Mouse (Mus musculus) MEL (cell line): ENCODE results near the gene Sap30l. TPM values are rescaled to one million over a fixed set of nuclear protein-coding genes. Genes with fewer than 3 reads are reported as not detected.

Experiments used
- DNase-seq: peaks from one replicate; pipeline ENCODE4 v3.0.0; 2011; ENCODE audit warnings: low read depth, low spot score
- H3K27ac ChIP-seq: 2 replicates; pipeline ENCODE4 v1.5.1; 2012; ENCODE audit warnings: low read depth, mild to moderate bottlenecking, control low read depth, low read length, moderate library complexity; ENCODE audit not compliant: control insufficient read depth
- H3K27me3 ChIP-seq, 2 experiments: fragments of 150-350 bp in 1 of 2; sonication (generic) in 1 of 2; 2 replicates each; pipeline ENCODE4 v1.6.1; 2012; ENCODE audit warnings: low read length in 2 of 2, mild to moderate bottlenecking in 2 of 2, improper control_type of control experiment in 1 of 2, moderate library complexity in 1 of 2; ENCODE audit not compliant: insufficient read depth in 2 of 2, control insufficient read depth in 1 of 2
- H3K36me3 ChIP-seq, 2 experiments: 2 replicates each; pipeline ENCODE4 v1.6.1; 2012 to 2014; ENCODE audit warnings: low read length in 2 of 2, improper control_type of control experiment in 1 of 2, inconsistent platforms in 1 of 2, mild to moderate bottlenecking in 1 of 2; ENCODE audit not compliant: insufficient read depth in 2 of 2, control insufficient read depth in 1 of 2
- H3K4me1 ChIP-seq, 2 experiments: fragments of 150-350 bp in 1 of 2; sonication (generic) in 1 of 2; 2 replicates each; pipeline ENCODE4 v1.6.1; 2012; ENCODE audit warnings: low read length in 2 of 2, improper control_type of control experiment in 1 of 2, mild to moderate bottlenecking in 1 of 2; ENCODE audit not compliant: insufficient read depth in 2 of 2, control insufficient read depth in 1 of 2
- H3K4me3 ChIP-seq, 2 experiments: fragments of 150-350 bp in 1 of 2; sonication (generic) in 1 of 2; 2 replicates each; pipeline ENCODE4 v1.5.1; 2012; ENCODE audit warnings: low read depth in 2 of 2, low read length in 2 of 2, mild to moderate bottlenecking in 2 of 2, moderate library complexity in 2 of 2, control low read depth in 1 of 2, improper control_type of control experiment in 1 of 2; ENCODE audit not compliant: control insufficient read depth in 1 of 2, insufficient read depth in 1 of 2
- H3K79me2 ChIP-seq: 2 replicates; pipeline ENCODE4 v1.6.1; 2012; ENCODE audit warnings: mild to moderate bottlenecking, low read length, moderate library complexity; ENCODE audit not compliant: control insufficient read depth, poor library complexity, insufficient read depth
- H3K9ac ChIP-seq: 2 replicates; pipeline ENCODE4 v1.6.1; 2012; ENCODE audit warnings: low read depth, mild to moderate bottlenecking, control low read depth, low read length, moderate library complexity; ENCODE audit not compliant: control insufficient read depth, poor library complexity, severe bottlenecking
- H3K9me3 ChIP-seq: fragments of 150-350 bp; sonication (generic); replicated peaks from 2 replicates; pipeline ENCODE4 v1.6.1; 2012; ENCODE audit warnings: mild to moderate bottlenecking, low read length, improper control_type of control experiment, moderate library complexity; ENCODE audit not compliant: insufficient read depth
- BHLHE40 ChIP-seq: IDR thresholded peaks from 2 replicates; pipeline ENCODE4 v1.6.1; 2012; ENCODE audit warnings: low read depth, mild to moderate bottlenecking, inconsistent platforms, low read length, improper control_type of control experiment, borderline replicate concordance
- CHD1 ChIP-seq: IDR thresholded peaks from 2 replicates; pipeline ENCODE4 v1.6.1; 2012; ENCODE audit warnings: low read depth, mild to moderate bottlenecking, inconsistent platforms, low read length, improper control_type of control experiment
- ELF1 ChIP-seq: IDR thresholded peaks from 2 replicates; pipeline ENCODE4 v1.6.1; 2014; ENCODE audit warnings: low read depth, mild to moderate bottlenecking, inconsistent platforms, low read length, improper control_type of control experiment, moderate library complexity
- GATA1 ChIP-seq: IDR thresholded peaks from 2 replicates; pipeline ENCODE4 v1.6.1; 2011; ENCODE audit warnings: low read depth, low read length, improper control_type of control experiment
- HCFC1 ChIP-seq: IDR thresholded peaks from 2 replicates; pipeline ENCODE4 v1.6.1; 2012; ENCODE audit warnings: low read depth, mild to moderate bottlenecking, inconsistent platforms, low read length, improper control_type of control experiment, moderate library complexity
- JUND ChIP-seq: IDR thresholded peaks from 2 replicates; pipeline ENCODE4 v1.6.1; 2011; ENCODE audit warnings: low read depth, mild to moderate bottlenecking, improper control_type of control experiment, low read length
- KAT2A ChIP-seq: conservative IDR thresholded peaks from 2 replicates; pipeline ENCODE4 v1.6.1; 2012; ENCODE audit warnings: low read depth, low read length, improper control_type of control experiment, inconsistent platforms
- MAFK ChIP-seq: IDR thresholded peaks from 2 replicates; pipeline ENCODE4 v1.6.1; 2011; ENCODE audit warnings: low read depth, mild to moderate bottlenecking, low read length, improper control_type of control experiment, borderline replicate concordance
- MAX ChIP-seq: IDR thresholded peaks from 2 replicates; pipeline ENCODE4 v1.6.1; 2011; ENCODE audit warnings: low read length, improper control_type of control experiment
- MYB ChIP-seq: IDR thresholded peaks from 2 replicates; pipeline ENCODE4 v1.6.1; 2011; ENCODE audit warnings: mild to moderate bottlenecking, low read depth, low read length, improper control_type of control experiment
- NELFE ChIP-seq: IDR thresholded peaks from 2 replicates; pipeline ENCODE4 v1.6.1; 2011; ENCODE audit warnings: low read depth, low read length, improper control_type of control experiment
- NRF1 ChIP-seq: IDR thresholded peaks from 2 replicates; pipeline ENCODE4 v1.6.1; 2014; ENCODE audit warnings: low read depth, mild to moderate bottlenecking, inconsistent platforms, low read length, improper control_type of control experiment, moderate library complexity; ENCODE audit not compliant: poor library complexity, insufficient read depth, severe bottlenecking
- POLR2AphosphoS2 ChIP-seq: IDR thresholded peaks from 2 replicates; pipeline ENCODE4 v1.6.1; 2011; ENCODE audit warnings: low read length, improper control_type of control experiment
- RCOR1 ChIP-seq: IDR thresholded peaks from 2 replicates; pipeline ENCODE4 v1.6.1; 2012; ENCODE audit warnings: low read depth, mild to moderate bottlenecking, inconsistent platforms, low read length, improper control_type of control experiment
- SMC3 ChIP-seq: IDR thresholded peaks from 2 replicates; pipeline ENCODE4 v1.6.1; 2011; ENCODE audit warnings: low read depth, low read length, improper control_type of control experiment
- TAL1 ChIP-seq: IDR thresholded peaks from 2 replicates; pipeline ENCODE4 v1.6.1; 2012; ENCODE audit warnings: mild to moderate bottlenecking, inconsistent platforms, low read length, moderate library complexity, mixed read lengths
- TBP ChIP-seq: IDR thresholded peaks from 2 replicates; pipeline ENCODE4 v1.8.0; 2011; ENCODE audit warnings: low read depth, low read length, improper control_type of control experiment
- TCF12 ChIP-seq: IDR thresholded peaks from 2 replicates; pipeline ENCODE4 v1.6.1; 2014; ENCODE audit warnings: low read depth, mild to moderate bottlenecking, inconsistent platforms, low read length, improper control_type of control experiment, moderate library complexity
- USF2 ChIP-seq, 2 experiments: IDR thresholded peaks; 2 replicates each; pipeline ENCODE4 v1.6.1; 2011 to 2012; ENCODE audit warnings: improper control_type of control experiment in 2 of 2, low read length in 2 of 2, borderline replicate concordance in 1 of 2, inconsistent platforms in 1 of 2, low read depth in 1 of 2, mild to moderate bottlenecking in 1 of 2; ENCODE audit not compliant: insufficient read depth in 1 of 2
- polyA plus RNA-seq, 2 experiments: library from polyadenylated mRNA; stranded (reverse) in 1 of 2; unstranded in 1 of 2; fragments of >175 nt in 1 of 2; fragments of >200 nt in 1 of 2; gene quantifications; 2 replicates each; pipeline versions ENCODE4 v1.2.1 to v1.2.4; 2012; ENCODE audit warnings: low replicate concordance in 2 of 2, low read depth in 1 of 2; ENCODE audit not compliant: insufficient read length in 2 of 2, insufficient read depth in 1 of 2, missing spikeins in 1 of 2
- total RNA-seq: library from RNA; depleted of rRNA; stranded (reverse); fragments of 300-350 nt; gene quantifications from 2 replicates; pipeline ENCODE4 v1.2.3, GENCODE M21; 2012

Sap30l gene
- total and polyA plus RNA-seq, 3 experiments, result 40.2 to 52.5 TPM; not detected in 1

GRCm38 (mm10) chr11:57805047-57805446 lies 3.6 kb downstream of the Sap30l start (continued):
- TF ChIP-seq POLR2AphosphoS2, result no peak

- H3K79me2 ChIP-seq, result peaks cover under 1% of the 10 kb centered on the region; the same call in 1 of the 2 replicates
- H3K4me1 ChIP-seq, result peaks cover 0 to 9% of the 10 kb centered on the region in 2 experiments; a peak in 2 of 4 replicates
- H3K27me3 ChIP-seq, result no peaks in the 10 kb centered on the region
- no peak for TF ChIP-seq TCF12
- no peak for TF ChIP-seq HCFC1
- TF ChIP-seq SMC3, result no peak
- TF ChIP-seq JUND, result no peak
- TF ChIP-seq ELF1, result no peak
- TF ChIP-seq RCOR1, result no peak
- no peak for TF ChIP-seq NELFE
- TF ChIP-seq BHLHE40, result no peak
- TF ChIP-seq CHD1, result no peak
- no peak for TF ChIP-seq MYB
- TF ChIP-seq POLR2AphosphoS2, result no peak
- no peak overlapping the region for H3K27ac ChIP-seq
- H3K4me3 ChIP-seq, result no peak overlapping the region
- DNase-seq, result no peak
- H3K36me3 ChIP-seq, result peaks cover 0 to 7% of the 10 kb centered on the region in 2 experiments; a peak in 3 of 4 replicates
- H3K9me3 ChIP-seq, result no peaks in the 10 kb centered on the region
- H3K9ac ChIP-seq, result no peak overlapping the region
These were observed 7.7 kb downstream of the Sap30l start for GRCm38 (mm10) chr11:57809017-57809731.

GRCm38 (mm10) chr11:57809732-57810098 lies 8.3 kb downstream of the Sap30l start:
- no peak for DNase-seq
- TF ChIP-seq RCOR1 (no peak), MAX (no peak), KAT2A (no peak), USF2 (IDR thresholded peaks at IDR 0.05; ENCODE audit: borderline replicate concordance in 1 of 2, insufficient read depth in 1 of 2, low read depth in 1 of 2, low read length in 2 of 2) (no peak), GATA1 (no peak), TAL1 (no peak), TBP (no peak), NRF1 (no peak), MAFK (no peak), HCFC1 (no peak)
- Histone ChIP-seq H3K27me3 (no peaks in the 10 kb centered on the region), H3K4me3 (no peak overlapping the region), H3K9me3 (no peaks in the 10 kb centered on the region), H3K9ac (no peak overlapping the region), H3K4me1 (peaks cover 0 to 5% of the 10 kb centered on the region in 2 experiments; a peak in 2 of 4 replicates), H3K27ac (no peak overlapping the region), H3K36me3 (peaks cover 0 to 4% of the 10 kb centered on the region in 2 experiments; a peak in 2 of 4 replicates), H3K79me2 (no peaks in the 10 kb centered on the region)
